Mouse (Mus musculus) hindbrain, embryonic 16.5 days (tissue): ENCODE measurements around the gene Igf2bp2. TPM values are rescaled to one million over a fixed set of nuclear protein-coding genes. Genes with fewer than 3 reads are reported as not detected.

Experiments
- ATAC-seq: fragments of 200-750 bp; cut with Nextera tagmentation; 2 replicates; pipeline ENCODE4 v1.8.0; 2017; ENCODE audit warnings: moderate TSS enrichment, moderate library complexity
- H3K27ac ChIP-seq: fragments of 300-500 bp; sonication (generic); 2 replicates; pipeline ENCODE4 v1.5.1; 2014; ENCODE audit warnings: low read depth, mild to moderate bottlenecking, control low read depth, low read length, moderate library complexity
- H3K27me3 ChIP-seq: fragments of 300-500 bp; sonication (generic); replicated peaks from 2 replicates; pipeline ENCODE4 v1.6.1; 2014; ENCODE audit warnings: low read length; ENCODE audit not compliant: control insufficient read depth, insufficient read depth
- H3K36me3 ChIP-seq: fragments of 300-500 bp; sonication (generic); 2 replicates; pipeline ENCODE4 v1.6.1; 2014; ENCODE audit warnings: mild to moderate bottlenecking, low read length, moderate library complexity, mixed read lengths; ENCODE audit not compliant: control insufficient read depth, insufficient read depth
- H3K4me1 ChIP-seq: fragments of 300-500 bp; sonication (generic); 2 replicates; pipeline ENCODE4 v1.6.1; 2014; ENCODE audit warnings: low read depth, low read length; ENCODE audit not compliant: control insufficient read depth, insufficient read depth
- H3K4me2 ChIP-seq: fragments of 300-500 bp; sonication (generic); 2 replicates; pipeline ENCODE4 v1.6.1; 2014; ENCODE audit warnings: mild to moderate bottlenecking, low read length, control low read depth, moderate library complexity
- H3K4me3 ChIP-seq: fragments of 300-500 bp; sonication (generic); 2 replicates; pipeline ENCODE4 v1.5.1; 2014; ENCODE audit warnings: mild to moderate bottlenecking, low read length, control low read depth, moderate library complexity
- H3K9ac ChIP-seq: fragments of 300-500 bp; sonication (generic); 2 replicates; pipeline ENCODE4 v1.6.1; 2014; ENCODE audit warnings: low read depth, mild to moderate bottlenecking, control low read depth, low read length, moderate library complexity
- H3K9me3 ChIP-seq: fragments of 300-500 bp; sonication (generic); 2 replicates; pipeline ENCODE4 v1.6.1; 2014; ENCODE audit warnings: mild to moderate bottlenecking, low read length, moderate library complexity; ENCODE audit not compliant: control insufficient read depth
- WGBS: fragments of 180-500 bp; shearing (Covaris S2); extraction: QIAGEN DNeasy Blood & Tissue Kit; methylation state at CpG from one replicate; pipeline ENCODE4 v1.1.7; 2014; 5-methylcytosine and 5-hydroxymethylcytosine counted together
- polyA plus RNA-seq: library from polyadenylated mRNA; unstranded; fragments of >200 nt; fragmentation: Nextera tagmentation; extraction: Ambion mirVana; gene quantifications from 2 replicates; pipeline ENCODE4 v1.2.1, GENCODE M21; 2015

The Igf2bp2 gene
- polyA plus RNA-seq = 13.0 and 20.1 TPM in 2 replicates

DNA sequence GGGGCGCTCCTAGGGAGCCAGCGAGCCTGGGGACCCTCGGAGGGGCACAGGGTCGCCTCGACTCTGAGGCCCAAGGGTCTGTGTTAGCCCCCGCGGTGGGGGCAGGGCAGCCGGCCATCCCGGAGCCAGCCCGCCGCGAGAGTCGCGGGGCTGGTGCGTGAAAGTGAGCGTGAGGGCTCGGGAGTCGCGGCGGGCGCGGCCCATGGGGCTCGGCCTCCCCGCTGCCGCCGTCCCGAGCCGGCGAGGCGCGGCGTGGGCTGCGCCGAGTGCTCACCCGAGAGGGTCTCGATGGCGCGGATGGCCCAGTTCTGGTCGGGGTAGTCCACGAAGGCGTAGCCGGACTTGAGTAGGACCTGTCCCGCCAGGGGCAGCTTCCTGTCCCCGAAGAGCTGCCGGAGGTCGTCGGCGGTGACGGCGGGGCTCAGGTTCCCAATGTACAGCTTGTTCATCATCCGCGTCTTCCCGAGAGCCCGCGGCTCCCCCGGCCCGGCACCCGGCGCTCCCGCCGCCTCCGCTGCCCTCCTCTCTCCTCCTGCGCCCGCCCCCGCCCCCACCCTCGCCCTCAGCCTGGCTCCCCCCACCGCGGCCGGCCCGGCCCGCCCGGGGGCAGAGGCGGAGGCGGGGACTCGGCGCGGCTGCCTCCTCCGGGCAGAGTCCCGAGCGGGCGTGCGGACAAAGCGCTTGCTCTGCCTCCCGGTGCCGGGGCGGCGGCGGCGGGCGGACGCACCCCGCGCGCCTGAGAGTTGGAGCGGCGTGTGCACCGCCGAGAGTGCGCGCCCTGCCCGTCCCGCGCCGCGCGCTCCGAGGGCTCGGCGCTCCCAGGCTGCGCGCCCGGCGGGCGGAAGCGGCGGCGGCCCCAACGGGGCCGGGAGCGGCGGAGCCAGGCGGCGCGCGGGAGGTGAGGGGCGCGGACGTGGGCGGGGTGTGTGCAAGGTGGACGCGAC is at the start of gene Igf2bp2:
Gene Igf2bp2, minus strand, starts transcription at position 788 of the 944 bp plus-strand sequence.
- under 1% methylated on average over 64 of the region's 131 CpGs for WGBS
- Histone ChIP-seq H3K27ac (peak within 1 kb of the TSS; percentile 76), H3K4me3 (peak within 1 kb of the TSS; percentile 84), H3K4me2 (peak within 1 kb of the TSS; percentile 98), H3K36me3 (no peaks in the 10 kb centered on the region), H3K9ac (peak within 1 kb of the TSS; percentile 87), H3K4me1 (peaks cover 14% of the 10 kb centered on the region), H3K9me3 (no peaks in the 10 kb centered on the region), H3K27me3 (no peaks in the 10 kb centered on the region)
- peak; percentile 74 for ATAC-seq

- no peak for ATAC-seq
- H3K27me3 ChIP-seq = no peaks in the 10 kb centered on the region
- no peaks in the 10 kb centered on the region for H3K9me3 ChIP-seq
- WGBS = 94% methylated on average over 1 of the region's 1 CpGs
- no peak overlapping the region for H3K27ac ChIP-seq
- H3K4me3 ChIP-seq = no peak overlapping the region
- no peak overlapping the region for H3K9ac ChIP-seq
- no peaks in the 10 kb centered on the region for H3K36me3 ChIP-seq
- H3K4me2 ChIP-seq = no peak overlapping the region
- H3K4me1 ChIP-seq = no peaks in the 10 kb centered on the region
Observed at GRCm38 (mm10) chr16:22203501-22203900, 40.4 kb upstream of the Igf2bp2 start.

GRCm38 (mm10) chr16:22201858-22202257 is 38.8 kb upstream of the Igf2bp2 start:
- Histone ChIP-seq H3K4me3 (no peak overlapping the region), H3K27me3 (no peaks in the 10 kb centered on the region), H3K9me3 (no peaks in the 10 kb centered on the region), H3K36me3 (no peaks in the 10 kb centered on the region), H3K9ac (no peak overlapping the region), H3K27ac (no peak overlapping the region), H3K4me1 (no peaks in the 10 kb centered on the region), H3K4me2 (no peak overlapping the region)
- WGBS = 81% methylated on average over 3 of the region's 3 CpGs
- no peak for ATAC-seq

DNA sequence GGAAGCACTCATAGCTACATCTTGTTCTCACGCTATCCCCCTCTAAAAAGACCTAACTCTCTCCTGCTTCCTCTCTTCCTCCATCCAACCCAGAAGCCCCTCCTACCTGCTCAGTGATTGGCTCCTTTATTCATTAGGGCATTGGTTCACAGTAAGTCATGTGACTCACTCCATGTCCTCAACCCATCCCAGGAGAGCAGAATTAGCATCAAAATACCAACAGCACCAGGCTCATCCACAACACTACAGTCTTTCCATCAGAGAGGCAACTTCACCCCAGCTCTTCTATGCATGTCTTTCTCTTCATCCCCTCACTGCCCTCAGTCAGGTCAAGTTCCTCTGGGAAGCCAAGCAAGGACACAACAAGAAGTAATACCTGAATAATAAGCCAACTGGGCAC is 37.4 kb upstream of the Igf2bp2 start:
- H3K4me1 ChIP-seq = no peaks in the 10 kb centered on the region
- H3K4me3 ChIP-seq = no peak overlapping the region
- no peak for ATAC-seq
- H3K4me2 ChIP-seq = no peak overlapping the region
- H3K27ac ChIP-seq = no peak overlapping the region
- H3K9me3 ChIP-seq = no peaks in the 10 kb centered on the region
- no peak overlapping the region for H3K9ac ChIP-seq
- 71% methylated on average over 1 of the region's 1 CpGs for WGBS
- no peaks in the 10 kb centered on the region for H3K27me3 ChIP-seq
- H3K36me3 ChIP-seq = no peaks in the 10 kb centered on the region

- Histone ChIP-seq H3K27ac (no peak overlapping the region), H3K4me2 (no peak overlapping the region), H3K27me3 (no peaks in the 10 kb centered on the region), H3K4me3 (no peak overlapping the region), H3K4me1 (no peaks in the 10 kb centered on the region), H3K9me3 (no peaks in the 10 kb centered on the region), H3K9ac (no peak overlapping the region), H3K36me3 (no peaks in the 10 kb centered on the region)
- WGBS = 86% methylated on average over 12 of the region's 12 CpGs
- no peak for ATAC-seq
Observed at GRCm38 (mm10) chr16:22187366-22187765, 24.3 kb upstream of the Igf2bp2 start.

- no peaks in the 10 kb centered on the region for H3K4me1 ChIP-seq
- H3K9me3 ChIP-seq = no peaks in the 10 kb centered on the region
- H3K4me2 ChIP-seq = no peak overlapping the region
- no peak overlapping the region for H3K9ac ChIP-seq
- H3K36me3 ChIP-seq = no peaks in the 10 kb centered on the region
- no peaks in the 10 kb centered on the region for H3K27me3 ChIP-seq
- ATAC-seq = no peak
- 79% methylated on average over 3 of the region's 3 CpGs for WGBS
- no peak overlapping the region for H3K27ac ChIP-seq
- H3K4me3 ChIP-seq = no peak overlapping the region
Observed at GRCm38 (mm10) chr16:22185411-22185810, 22.3 kb upstream of the Igf2bp2 start.

DNA sequence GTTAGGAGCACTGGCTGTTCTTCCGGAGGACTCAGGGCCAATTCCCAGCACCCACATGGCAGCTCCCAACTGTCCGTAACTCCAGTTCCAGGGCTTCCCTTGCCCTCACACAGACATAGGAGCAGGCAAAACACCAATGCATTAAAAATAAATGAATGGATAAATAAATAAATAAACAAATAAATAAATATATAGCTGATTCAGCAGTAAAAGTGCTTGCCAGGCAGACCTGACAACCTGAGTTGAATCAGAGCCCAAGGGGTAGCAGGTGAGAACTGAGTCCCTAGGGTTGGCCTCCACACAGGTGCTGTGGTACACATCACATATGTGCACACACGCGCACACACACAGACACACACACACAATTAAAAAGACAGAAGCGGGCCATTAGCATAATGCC is 21.0 kb upstream of the Igf2bp2 start:
- no peaks in the 10 kb centered on the region for H3K4me1 ChIP-seq
- ATAC-seq = no peak
- no peak overlapping the region for H3K4me2 ChIP-seq
- H3K9me3 ChIP-seq = no peaks in the 10 kb centered on the region
- no peak overlapping the region for H3K27ac ChIP-seq
- no peaks in the 10 kb centered on the region for H3K27me3 ChIP-seq
- WGBS = 95% methylated on average over 5 of the region's 5 CpGs
- no peaks in the 10 kb centered on the region for H3K36me3 ChIP-seq
- no peak overlapping the region for H3K4me3 ChIP-seq
- no peak overlapping the region for H3K9ac ChIP-seq

DNA sequence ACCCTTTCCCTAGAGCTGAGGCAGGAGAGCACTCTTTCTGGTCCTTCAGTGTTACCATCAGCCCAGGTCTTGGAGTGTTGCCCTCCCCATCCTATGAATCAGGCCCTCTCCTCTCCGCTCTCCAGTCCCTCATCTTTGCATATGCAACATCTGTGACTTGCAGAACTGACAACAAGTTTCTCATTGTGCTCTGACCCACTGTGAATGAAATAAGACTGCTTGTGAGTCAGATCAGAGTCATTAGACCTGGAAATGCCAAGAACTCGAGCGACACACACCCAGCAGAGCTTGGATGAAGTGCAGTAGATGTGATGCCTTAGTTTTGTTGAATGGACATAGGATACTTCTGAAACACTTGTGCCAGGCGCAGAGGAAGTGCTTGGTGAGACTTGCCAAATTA is 19.2 kb upstream of the Igf2bp2 start:
- no peak overlapping the region for H3K4me3 ChIP-seq
- H3K36me3 ChIP-seq = no peaks in the 10 kb centered on the region
- H3K27ac ChIP-seq = no peak overlapping the region
- no peak for ATAC-seq
- no peak overlapping the region for H3K9ac ChIP-seq
- no peaks in the 10 kb centered on the region for H3K9me3 ChIP-seq
- H3K4me2 ChIP-seq = no peak overlapping the region
- H3K4me1 ChIP-seq = no peaks in the 10 kb centered on the region
- no peaks in the 10 kb centered on the region for H3K27me3 ChIP-seq
- 80% methylated on average over 4 of the region's 4 CpGs for WGBS

- 72% methylated on average over 3 of the region's 3 CpGs for WGBS
- Histone ChIP-seq H3K36me3 (no peaks in the 10 kb centered on the region), H3K4me3 (no peak overlapping the region), H3K4me2 (no peak overlapping the region), H3K9ac (no peak overlapping the region), H3K4me1 (no peaks in the 10 kb centered on the region), H3K27ac (no peak overlapping the region), H3K9me3 (no peaks in the 10 kb centered on the region), H3K27me3 (no peaks in the 10 kb centered on the region)
- no peak for ATAC-seq
Observed at GRCm38 (mm10) chr16:22178793-22179192, 15.7 kb upstream of the Igf2bp2 start.
